Mouse (Mus musculus) layer of hippocampus, adult 9-11 months (tissue): Measurements from ENCODE around the gene Gm44790.
A peak's percentile ranks its signal among the peaks of the same experiment; 100 is the strongest.
"Not testable (repeated sequence)": the region's sequence is repeated elsewhere in the genome, so short reads cannot be mapped to it uniquely, and the experiment has no call there.

ENCODE experiments used
- DNase-seq: peaks from one replicate; pipeline ENCODE4 v3.0.0; 2022

The Gm44790 gene

DNA sequence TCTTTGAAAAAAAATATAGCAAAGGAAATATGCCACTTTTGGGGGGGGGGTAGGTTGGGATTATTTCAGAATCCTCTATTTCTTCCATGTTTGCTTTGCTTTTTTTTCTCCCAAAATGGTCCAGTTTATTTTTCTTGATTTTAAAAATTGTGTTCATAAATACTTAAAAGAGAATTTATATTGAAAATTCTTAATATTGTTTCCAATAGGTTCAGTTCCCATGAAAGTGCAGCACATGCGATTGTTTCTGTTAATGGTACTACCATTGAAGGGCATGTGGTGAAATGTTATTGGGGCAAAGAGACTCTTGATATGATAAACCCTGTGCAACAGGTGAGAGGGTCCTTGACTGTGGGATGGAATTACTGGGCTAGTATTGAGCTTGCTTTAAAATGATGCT, at the start of gene Gm44790:
TSS of gene Gm44790 (plus strand) at position 301 of the 400 bp plus-strand sequence.
- DNase-seq: no peak

DNA sequence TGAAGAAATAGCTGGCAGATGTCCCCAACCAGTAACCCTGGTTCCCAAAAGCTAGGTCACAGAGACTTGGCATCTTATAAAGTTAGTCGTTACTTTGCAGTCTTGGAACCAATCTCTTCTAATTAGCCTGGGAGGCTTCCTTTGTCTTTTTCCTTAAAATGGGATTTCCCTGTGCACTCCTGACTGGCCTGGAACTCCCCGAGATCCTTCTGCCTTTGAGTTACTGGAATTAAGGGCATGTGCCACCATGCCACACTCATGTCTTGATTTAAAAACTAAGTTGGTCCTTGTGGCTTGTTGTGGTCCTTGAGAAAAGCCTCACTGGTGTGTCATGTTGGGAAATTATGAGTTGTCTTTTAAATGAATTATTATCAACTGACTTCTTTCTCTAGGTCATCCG, 48.1 kb upstream of the Gm44790 start:
- DNase-seq: no peak

DNA sequence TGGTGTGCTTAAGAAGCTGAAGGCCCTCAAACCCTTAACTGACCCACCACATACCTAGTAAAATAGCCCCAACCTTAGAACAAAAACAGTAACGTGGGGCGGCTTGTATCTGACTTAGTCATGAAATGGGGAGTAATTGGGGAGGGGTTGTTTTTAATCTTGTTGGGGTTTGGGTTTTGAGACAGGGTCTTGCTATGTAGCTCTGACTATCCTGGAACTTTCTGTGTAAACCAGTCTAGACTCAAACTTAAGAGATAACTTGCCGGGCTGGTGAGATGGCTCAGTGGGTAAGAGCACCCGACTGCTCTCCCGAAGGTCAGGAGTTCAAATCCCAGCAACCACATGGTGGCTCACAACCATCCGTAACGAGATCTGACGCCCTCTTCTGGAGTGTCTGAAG, 46.3 kb upstream of the Gm44790 start:
- DNase-seq: not testable (repeated sequence)

DNA sequence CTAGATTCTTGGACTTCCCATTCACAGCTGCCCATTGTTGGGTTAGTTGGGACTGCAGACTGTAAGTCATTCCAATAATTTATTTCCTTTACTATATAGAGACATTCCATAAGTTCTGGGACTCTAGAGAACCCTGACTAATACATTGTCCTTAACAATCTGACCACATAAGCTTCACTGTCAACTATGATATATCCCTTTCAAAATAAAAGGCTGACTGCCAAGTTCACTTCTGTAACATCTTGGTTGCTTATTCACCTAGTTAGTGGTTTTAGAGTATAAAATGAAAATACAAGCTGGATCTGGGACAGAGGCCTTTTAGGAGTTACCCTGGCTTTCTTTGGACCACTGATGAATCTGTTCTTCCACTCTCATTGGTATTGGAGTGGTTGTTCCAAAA, 43.9 kb upstream of the Gm44790 start:
- DNase-seq: no peak

DNA sequence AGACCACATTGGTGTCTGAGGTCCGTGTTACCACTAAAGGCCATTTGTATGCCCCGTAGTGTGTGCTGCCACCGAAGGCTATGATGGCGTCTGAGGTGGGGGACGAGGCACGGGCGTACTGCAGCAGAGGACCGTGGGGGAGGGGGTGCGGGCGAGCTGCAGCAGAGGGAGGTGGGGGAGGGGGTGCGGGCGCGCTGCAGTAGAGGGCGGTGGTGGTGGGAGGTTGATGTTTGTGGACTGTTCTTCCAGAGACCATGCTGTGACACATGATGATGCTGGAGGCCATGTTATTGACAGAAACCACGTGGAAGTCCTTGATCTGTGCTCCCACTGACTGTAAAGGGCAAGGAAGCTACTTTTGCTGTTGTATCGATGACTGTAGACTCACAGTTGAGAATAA, 43.1 kb upstream of the Gm44790 start:
- no peak for DNase-seq

DNA sequence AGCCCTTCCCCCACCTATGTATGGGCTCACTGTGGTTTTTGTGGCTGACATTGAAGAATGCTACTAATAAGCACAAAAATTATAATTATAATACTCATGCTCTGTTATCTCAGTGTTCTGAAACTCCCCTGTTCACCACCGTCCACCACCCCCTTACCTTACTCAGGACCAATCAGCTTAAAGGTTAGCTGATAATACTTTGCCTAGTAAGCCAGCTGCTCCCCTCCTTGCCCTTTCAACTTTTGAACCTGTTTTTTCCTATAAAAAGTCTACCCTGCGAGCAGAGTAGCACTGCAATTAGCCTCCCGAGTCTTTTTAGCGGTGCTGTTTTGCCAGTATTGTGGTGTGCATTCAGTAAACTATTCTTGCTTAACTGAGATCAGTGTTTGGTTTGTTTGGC, 41.8 kb upstream of the Gm44790 start:
- DNase-seq: no peak

DNA sequence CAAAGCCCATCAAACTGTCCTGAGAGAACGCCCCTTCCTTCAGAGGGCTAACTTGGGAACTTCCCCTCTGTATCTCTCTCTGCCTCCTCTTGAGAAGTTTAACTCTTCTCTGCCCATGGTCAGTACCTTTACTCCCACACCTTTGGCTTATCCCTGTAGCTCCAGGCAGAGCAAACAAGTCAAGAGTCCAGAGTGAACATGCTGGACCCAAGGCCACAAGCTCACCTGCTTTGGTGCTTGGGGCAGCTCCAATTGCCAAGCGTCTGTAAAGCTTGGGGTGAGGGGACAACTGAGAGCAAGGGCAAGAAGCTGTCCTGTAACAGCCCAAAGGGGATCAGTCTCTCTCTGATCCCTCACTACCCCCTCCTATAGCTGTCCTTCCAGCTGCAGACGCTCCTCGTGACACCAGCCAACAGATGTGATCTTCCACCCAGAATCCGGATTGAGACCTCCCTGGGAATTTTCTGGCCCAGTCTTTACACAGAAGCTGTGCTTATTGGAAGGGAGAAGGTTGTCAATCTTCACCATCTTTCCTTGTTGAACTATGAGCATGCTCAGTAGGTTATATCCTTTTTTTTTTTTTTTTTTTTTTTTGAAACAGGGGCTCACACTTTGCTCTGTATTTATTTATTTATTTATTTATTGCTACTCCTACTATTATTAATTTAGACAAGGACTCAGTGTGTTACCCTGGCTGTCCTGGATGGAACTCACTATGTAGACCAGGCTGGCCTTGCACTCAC, 40.9 kb upstream of the Gm44790 start:
- no peak for DNase-seq

DNA sequence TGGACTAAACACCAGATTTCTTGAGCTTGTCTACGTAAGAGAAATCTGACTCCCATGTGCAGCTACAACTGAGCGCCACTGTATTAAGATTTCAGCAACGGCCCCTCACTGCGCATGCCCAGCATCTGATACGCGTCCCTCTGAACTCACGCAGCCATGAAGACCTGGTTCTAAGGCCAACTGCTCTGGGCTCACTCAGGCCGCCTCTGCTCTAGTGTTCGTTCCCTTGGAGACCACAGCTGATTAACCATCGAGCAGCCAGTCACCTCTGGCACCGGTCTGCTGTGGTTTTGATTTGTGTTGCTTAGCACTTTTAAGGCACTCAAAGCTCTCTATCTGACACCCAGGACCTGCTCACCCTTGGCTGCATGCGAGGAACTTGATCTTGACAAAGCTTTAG, 39.1 kb upstream of the Gm44790 start:
- DNase-seq: no peak

DNA sequence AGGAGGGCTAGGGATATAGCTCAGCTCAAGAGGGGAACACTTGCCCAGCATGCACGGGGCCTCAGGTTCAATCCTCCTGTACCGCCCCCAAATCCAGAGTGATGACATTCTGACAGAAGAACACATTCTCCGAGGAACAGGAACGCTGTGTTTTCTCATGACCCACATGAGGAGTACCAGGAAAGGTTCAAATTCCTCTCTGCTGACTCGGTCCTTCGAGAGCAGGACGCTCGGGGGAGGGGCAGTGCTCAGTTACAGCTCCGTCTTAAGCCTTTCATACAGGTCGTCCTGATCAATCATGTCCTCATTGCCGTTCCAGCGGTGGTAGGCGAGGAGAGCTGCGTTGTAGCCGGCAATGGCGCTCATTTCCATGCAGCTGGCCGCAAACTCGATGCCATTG, 38.0 kb upstream of the Gm44790 start:
- DNase-seq: no peak

DNA sequence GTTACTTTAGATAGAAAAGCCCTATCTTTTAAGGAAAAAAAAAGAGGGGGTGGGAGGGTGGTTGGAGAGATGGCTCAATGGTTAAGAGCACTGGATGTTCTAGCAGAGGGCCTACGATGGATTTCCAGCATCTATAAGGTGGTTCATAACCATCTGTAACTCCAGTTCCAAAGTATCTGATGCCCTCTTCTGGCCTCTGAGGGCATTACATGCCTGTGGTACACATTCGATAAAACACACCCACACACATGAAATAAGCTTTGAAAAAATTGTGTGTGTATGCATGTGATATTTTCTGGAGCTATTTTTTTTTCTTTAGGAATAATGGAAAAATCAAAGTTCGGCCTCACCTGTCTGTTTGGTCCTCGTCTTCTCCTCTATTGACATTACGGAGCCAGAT, 35.1 kb upstream of the Gm44790 start:
- no peak for DNase-seq

DNA sequence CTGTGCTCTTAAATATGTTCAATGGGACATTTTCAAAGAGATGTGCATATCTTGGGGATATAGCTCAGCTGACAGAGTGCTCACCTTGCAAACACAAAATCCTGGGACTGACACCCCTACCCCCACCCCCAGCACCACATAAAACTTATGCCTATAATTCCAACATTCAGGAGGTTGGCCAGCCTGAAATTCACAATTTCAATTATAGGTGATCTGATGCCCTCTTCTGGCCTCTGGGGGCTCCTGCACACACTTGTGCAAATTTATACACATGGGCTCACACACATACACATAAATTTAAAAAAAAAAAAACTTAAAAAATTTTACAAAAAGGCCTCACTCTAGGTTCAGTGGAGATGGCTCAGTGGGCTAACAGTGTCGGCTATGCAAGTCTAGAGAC, 33.3 kb upstream of the Gm44790 start:
- DNase-seq: no peak

DNA sequence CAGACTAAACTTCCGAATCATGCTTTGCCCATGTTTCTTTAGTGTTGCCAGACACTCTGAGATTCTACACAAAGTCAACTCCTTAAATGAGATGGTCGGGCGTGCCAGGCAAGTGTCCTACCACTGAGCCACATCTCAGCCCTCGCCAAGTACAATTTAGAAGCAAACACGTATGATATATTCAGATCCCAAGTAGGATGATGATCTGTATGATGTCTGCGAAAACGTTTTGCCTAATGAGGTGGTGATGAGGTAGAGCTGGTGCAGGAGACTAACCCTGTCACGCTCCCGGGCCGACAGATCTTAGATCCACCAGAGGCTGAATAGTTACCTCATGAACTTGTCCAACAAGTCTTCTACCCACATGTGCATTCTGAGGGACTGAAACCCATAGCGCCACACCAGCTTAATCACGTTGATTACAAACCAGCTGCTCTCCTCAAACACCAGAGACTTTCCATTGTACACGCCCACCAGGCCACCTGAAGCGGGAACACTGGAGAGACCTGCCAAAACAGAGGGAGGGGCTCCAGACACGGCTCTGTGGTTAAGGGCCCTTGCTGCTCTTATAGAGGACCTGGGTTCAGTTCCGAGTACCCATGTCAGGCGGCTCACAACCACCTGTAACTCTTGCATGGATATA, 32.3 kb upstream of the Gm44790 start:
- no peak for DNase-seq

DNA sequence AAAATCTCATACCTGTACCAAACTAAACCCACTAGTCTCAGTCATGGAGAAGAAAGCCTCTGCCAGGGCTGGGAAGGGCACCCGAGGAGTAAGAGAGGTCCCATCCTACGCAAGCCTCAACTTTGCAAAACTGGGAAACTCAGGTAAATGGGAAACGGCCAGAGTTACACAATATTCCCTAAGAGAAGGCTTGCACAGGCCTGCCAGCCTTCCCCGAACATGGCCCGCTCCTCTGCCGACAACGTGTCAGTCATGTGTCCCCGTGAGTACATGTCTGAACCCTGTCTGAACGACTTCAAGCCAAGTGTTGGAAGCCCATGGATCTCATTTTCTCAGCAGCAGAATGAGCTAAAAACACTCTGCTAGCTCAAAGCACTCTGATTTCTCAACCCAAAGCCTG, 31.4 kb upstream of the Gm44790 start:
- no peak for DNase-seq

DNA sequence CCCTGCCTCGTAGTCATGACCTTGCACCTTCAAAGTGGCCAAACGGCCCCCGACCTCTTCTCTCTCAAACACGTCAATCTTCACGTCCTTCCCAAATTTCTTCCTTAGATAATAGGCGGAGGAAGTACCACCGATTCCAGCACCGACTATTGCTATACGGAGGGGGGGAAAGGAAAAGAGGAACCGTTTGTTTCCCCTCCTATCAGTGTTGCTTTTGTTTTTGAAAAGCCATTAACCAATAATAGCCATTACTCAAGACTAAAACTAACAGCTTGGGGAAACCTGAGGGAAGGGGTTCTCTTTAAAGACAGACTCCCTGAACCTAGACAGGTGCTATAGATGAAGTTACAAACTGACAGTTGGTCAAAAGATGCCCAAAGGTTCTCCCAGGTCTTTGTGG, 30.5 kb upstream of the Gm44790 start:
- DNase-seq: no peak

DNA sequence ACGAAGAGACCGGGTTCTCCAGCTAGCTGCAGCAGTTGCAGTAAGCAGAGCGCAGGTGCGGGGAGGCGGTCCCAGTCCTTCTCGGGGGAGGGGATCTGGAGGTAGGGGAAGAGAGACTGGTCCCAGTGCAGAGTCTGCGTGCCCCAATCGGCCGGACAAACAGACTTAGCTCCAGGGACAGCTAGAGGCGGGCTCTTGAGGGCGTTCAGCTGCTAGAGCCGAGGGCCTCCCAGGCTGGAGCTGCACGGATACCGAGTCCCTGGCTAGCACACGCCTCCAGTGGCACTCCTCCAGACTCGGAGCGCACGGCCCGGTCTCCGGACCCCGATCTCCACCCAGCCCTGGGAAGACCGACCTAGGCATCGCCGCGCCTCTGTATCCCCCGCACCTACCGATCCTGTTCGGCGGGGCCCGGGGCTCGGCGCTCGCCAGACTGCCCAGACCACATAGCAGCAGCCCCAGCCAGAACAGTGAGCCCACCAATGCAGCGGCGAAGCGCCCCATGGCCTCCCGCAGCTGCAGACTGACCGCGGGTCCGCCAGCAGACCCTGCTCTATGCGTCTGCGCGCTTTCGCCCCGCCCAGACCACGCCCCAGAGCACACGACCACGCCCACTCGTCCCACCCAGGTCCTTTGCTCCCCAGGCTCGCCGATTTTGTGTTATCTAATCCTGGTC, 29.7 kb upstream of the Gm44790 start, which contains the start of gene Pcyox1:
TSS of gene Pcyox1 (minus strand) at position 574 of the 676 bp plus-strand sequence.
- DNase-seq: peak; percentile 86

DNA sequence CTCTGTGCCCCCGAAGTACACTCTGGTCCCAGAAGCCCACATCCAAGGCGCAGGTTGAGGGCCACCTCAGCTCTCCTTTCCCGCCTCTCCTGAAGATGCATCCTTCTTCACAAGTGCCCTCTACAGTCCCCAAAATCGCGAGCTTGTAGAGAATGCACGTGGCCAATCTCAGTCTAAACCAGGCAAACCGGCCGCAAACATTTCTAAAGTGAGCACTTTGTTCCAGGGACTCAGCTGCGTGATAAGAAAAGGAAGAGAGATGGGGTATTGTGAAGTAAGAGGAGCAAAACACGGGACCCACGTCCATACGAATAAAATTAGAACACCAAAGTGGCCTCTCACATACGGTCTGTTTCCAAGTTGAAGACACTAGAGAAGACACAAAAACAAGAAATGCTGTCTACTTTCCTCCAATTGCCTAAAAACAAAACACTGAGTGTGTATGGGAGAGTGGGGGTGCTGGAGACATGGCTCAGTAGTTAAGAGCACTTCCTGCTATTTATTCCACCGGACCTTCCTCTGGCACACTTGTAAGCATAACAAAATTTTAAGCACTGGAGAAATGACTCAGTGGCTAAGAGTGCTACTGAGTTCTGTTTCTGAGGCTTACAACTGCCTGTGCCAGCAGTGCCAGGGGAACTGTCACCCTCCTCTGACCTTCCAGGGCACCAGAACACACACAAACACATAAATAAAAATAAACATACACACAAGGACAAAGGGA, 29.0 kb upstream of the Gm44790 start:
- no peak for DNase-seq

DNA sequence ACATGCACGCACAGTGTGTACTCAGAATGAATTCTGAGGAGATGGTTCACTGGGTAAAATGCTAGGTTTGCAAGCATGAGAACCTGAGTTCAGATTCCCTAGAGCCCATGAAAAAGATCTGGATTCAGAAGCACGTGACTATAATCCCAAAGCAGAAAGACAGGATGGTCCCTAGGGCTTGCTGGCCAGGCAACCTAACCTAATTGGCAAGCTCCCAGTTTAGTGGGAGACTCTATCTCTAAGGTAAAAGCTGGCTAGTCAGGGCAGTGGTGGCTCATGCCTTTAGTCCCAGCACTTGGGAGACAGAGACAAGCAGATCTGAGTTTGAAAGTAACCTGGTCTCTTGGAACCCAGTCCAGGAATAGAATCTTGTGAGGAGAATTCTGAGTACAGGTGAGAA, 27.5 kb upstream of the Gm44790 start:
- DNase-seq: no peak

DNA sequence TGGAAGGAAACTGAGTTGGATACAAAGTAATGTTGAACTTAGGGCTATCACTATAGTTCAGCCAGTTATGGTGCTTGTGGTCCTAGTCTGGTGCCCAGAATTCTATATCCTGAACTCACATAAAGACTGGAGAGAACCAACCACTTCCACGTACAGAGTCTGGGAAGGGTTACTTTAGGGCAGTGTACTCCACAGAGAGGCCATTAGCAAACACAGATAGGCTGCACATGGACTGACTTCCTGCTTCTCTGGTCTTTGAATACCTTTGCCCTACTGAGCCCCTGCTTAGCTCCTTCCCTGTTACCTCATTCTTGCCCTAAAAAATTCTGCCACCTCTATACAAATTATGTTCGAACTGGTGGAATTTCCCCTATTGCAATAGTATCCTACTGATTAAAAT, 26.5 kb upstream of the Gm44790 start:
- DNase-seq: no peak

DNA sequence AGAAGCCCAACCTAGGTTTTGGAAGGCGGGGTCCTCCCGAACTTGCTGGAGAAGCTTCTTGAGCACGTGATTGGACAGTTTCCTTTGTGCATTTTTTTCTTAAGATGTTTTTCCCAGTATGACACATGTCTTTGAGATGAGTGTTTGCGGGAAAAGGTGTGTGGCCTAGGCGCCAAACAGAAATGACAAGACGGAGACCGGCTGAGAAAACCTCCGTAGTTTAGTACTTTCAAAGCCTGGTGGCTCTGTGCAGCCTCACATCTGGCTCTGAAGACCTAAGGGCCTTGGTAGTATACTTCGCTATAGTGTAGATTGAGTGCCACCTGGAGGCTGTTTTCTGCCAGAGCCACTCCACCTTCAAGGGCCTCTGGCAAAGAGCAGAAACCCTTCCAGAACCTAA, 25.5 kb upstream of the Gm44790 start:
- peak; percentile 59 for DNase-seq

DNA sequence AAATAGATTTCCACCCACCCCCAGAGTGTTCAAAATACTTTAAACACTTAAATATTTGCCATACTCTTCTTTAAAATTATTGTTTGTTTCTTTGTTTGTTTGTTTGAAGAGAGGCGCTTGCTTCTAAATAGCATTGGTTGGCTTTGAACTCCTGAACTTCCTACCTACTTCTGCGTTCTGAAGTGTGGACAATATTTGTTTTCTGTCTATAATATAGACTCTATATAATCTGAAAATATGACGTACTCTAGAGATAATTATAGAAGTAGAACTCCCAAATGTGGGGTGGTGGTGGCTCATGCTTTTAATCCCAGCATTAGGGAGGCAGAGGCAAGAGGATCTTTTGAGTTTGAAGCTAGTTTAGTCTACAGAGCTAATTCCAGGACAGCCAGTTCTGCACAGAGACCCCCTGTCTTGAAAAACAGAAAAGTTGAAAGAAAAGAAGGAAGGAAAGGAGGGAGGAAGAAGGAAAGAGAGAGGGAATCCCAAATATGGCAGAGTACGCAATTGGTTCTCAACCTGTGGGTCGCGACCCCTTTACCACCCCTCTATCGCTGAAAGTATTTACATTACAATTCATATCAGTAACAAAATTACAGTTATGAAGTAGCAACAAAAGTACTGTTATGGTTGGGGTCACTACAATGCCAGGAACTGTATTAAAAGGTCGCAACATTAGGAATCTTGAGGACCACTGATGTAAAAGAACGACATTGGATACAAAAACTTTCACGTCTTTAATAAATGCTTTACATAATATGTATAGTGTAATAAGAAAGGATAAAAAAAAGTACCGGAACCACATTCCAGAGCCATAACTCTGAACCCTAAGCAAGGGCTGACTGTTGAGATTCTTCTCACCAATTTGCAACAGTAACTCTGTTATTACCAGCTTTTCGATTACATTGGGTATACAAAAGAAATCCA, 23.5 kb upstream of the Gm44790 start:
- no peak for DNase-seq

DNA sequence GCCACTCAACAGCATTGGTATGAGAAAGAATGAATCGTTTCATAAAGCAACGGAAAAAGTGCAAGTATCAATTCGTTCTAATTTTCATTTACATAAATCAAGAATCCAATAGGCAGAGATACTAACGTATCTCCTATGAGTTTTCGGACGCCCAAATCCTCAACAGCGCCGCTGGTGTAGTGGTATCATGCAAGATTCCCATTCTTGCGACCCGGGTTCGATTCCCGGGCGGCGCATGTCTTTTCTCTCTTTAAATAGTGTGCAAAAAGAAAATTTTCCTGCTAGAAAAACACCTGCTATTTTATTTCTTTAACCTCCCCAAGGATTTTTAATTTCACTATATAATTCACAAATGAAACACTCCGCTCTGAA, 22.7 kb upstream of the Gm44790 start:
- peak; percentile 91 for DNase-seq

DNA sequence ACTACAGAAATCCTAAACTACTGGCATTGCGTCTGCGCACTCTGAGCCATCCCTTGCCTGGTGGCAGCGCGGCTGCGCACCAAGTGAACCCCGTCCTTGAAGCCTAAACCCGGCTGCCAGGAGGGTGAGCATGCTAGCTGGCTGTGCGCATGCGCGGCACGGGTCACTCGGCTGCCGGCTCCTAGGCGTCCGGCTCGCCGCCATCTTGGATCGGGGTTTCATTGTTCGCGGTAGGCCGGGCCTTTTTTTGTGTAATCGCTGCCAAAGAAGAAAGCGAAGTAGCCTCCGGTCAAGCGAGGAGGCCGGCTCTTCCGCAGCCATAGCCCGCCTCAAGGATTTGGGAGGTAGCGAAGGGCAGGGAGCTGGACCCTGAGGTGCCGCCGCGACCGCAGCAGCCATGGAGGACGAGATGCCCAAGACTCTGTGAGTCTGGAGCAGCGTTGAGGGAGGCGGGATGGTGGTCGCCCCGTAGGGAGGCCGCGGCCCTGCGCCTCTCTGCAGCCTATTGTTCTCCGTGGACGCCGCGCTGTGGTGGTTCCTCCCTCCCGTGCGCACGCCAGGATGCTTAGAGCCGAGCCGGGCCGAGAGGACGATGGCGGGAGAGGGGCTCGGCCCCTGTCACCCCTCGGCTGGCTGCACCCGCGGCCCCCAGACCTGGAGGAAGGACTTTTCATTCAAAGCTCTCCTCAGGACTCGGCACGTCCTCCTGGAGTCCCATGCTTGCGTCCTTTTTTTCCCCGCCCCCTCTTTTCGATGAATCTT, 22.2 kb upstream of the Gm44790 start, which contains the start of gene Tia1:
TSS of gene Tia1 (plus strand) at position 120 of the 762 bp plus-strand sequence.
- DNase-seq: peak; percentile 98
